Mouse (Mus musculus) neutrophil, adult 59 days (primary cell): Measurements from ENCODE around the gene Cd200r4. TPM values are rescaled to one million over a fixed set of nuclear protein-coding genes. Genes with fewer than 3 reads are reported as not detected.

Experiments
- total RNA-seq, 2 experiments: library from RNA; stranded (reverse); gene quantifications; 1 replicate in 1 of 2; 2 replicates in 1 of 2; pipeline ENCODE4 v1.2.4; 2023

The Cd200r4 gene
- 1 to 10 TPM; 1.0 to 1.7 TPM for total RNA-seq

GRCm38 (mm10) chr16:44811544-44811943, at the start of gene Cd200r4:
Gene Cd200r4, plus strand, starts transcription at chr16:44811733.

GRCm38 (mm10) chr16:44765555-44766319, 45.8 kb upstream of the Cd200r4 start, which contains the start of gene Cd200r1:
Gene Cd200r1, plus strand, starts transcription at chr16:44765736.

GRCm38 (mm10) chr16:44866797-44867196, 55.3 kb downstream of the Cd200r4 start, which contains the start of gene Cd200r2:
Gene Cd200r2, plus strand, starts transcription at chr16:44867097.

Other genes starting within 250 kb of the Cd200r4 start
- gene Nepro, start 87.4 kb upstream of the Cd200r4 start, total RNA-seq: 10 to 100 TPM in 1 of 2 experiments, 1 to 10 TPM in 1; 5.9 to 10.0 TPM
- gene Gtpbp8, start 65.4 kb upstream of the Cd200r4 start, total RNA-seq: 10 to 100 TPM in 1 of 2 experiments, 1 to 10 TPM in 1; 8.2 to 10.7 TPM
- 10 to 100 TPM; 15.0 to 15.2 TPM for gene Cd200r1, start 46.0 kb upstream of the Cd200r4 start, total RNA-seq
- gene Cd200r2, start 55.4 kb downstream of the Cd200r4 start, total RNA-seq: under 1 TPM in 1 of 2 experiments, not detected in 1; 0.22 TPM
- gene Cd200r3, start 131.9 kb downstream of the Cd200r4 start, total RNA-seq: 1 to 10 TPM; 4.9 to 8.5 TPM